Mouse (Mus musculus): ENCODE results near the gene Ccnd3. TPM values are rescaled to one million over a fixed set of nuclear protein-coding genes. Genes with fewer than 3 reads are reported as not detected.

The Ccnd3 gene
- polyA plus RNA-seq, 1 experiment: 181 TPM

GRCm38 (mm10) chr17:47521551-47522258 lies 16.9 kb downstream of the Ccnd3 start:
- Histone ChIP-seq H3K9ac (ENCODE audit: low read depth, poor library complexity, severe bottlenecking) (peak overlapping the region; percentile 83), H3K27ac (ENCODE audit: insufficient read depth, low read length) (peak overlapping the region; percentile 98), H3K9me3 (replicated peaks; ENCODE audit: control insufficient read depth, insufficient read depth, low read length, poor library complexity, severe bottlenecking) (no peaks in the 10 kb centered on the region), H3K36me3 (ENCODE audit: control insufficient read depth, insufficient read depth, low read length, poor library complexity, severe bottlenecking) (no peaks in the 10 kb centered on the region), H3K4me1 (ENCODE audit: control insufficient read depth, insufficient read depth, low read length) (peaks cover 2% of the 10 kb centered on the region), H3K27me3 (ENCODE audit: control insufficient read depth, insufficient read depth, low read length, poor library complexity, severe bottlenecking) (no peaks in the 10 kb centered on the region), H3K4me3 (ENCODE audit: low read depth, low read length) (peak overlapping the region; percentile 49)
- TF ChIP-seq EP300 (IDR thresholded peaks at IDR 0.05; ENCODE audit: insufficient read depth, low read depth, low read length): peak; percentile 92
- no peak for TF ChIP-seq POLR2A (IDR thresholded peaks at IDR 0.05; ENCODE audit: insufficient read depth, low read length)

- peak overlapping the region; percentile 49; the same call in 1 of the 2 replicates for H3K4me3 ChIP-seq (ENCODE audit: low read depth, low read length)
- H3K9ac ChIP-seq (ENCODE audit: low read depth, poor library complexity, severe bottlenecking): peak overlapping the region; percentile 83
- no peaks in the 10 kb centered on the region for H3K36me3 ChIP-seq (ENCODE audit: control insufficient read depth, insufficient read depth, low read length, poor library complexity, severe bottlenecking)
- peak overlapping the region; percentile 98 for H3K27ac ChIP-seq (ENCODE audit: insufficient read depth, low read length)
- no peaks in the 10 kb centered on the region for H3K9me3 ChIP-seq (replicated peaks; ENCODE audit: control insufficient read depth, insufficient read depth, low read length, poor library complexity, severe bottlenecking)
- TF ChIP-seq CTCF (IDR thresholded peaks at IDR 0.05; ENCODE audit: low read depth, low read length) (no peak), EP300 (IDR thresholded peaks at IDR 0.05; ENCODE audit: insufficient read depth, low read depth, low read length) (no peak), POLR2A (IDR thresholded peaks at IDR 0.05; ENCODE audit: insufficient read depth, low read length) (no peak)
- H3K4me1 ChIP-seq (ENCODE audit: control insufficient read depth, insufficient read depth, low read length): peaks cover 2% of the 10 kb centered on the region
- no peaks in the 10 kb centered on the region for H3K27me3 ChIP-seq (ENCODE audit: control insufficient read depth, insufficient read depth, low read length, poor library complexity, severe bottlenecking)
These were observed 17.7 kb downstream of the Ccnd3 start for GRCm38 (mm10) chr17:47522536-47522935.

- Histone ChIP-seq H3K9ac (ENCODE audit: low read depth, poor library complexity, severe bottlenecking) (peak overlapping the region; percentile 83), H3K4me1 (ENCODE audit: control insufficient read depth, insufficient read depth, low read length) (peaks cover 6% of the 10 kb centered on the region), H3K4me3 (ENCODE audit: low read depth, low read length) (peak overlapping the region; percentile 32), H3K27me3 (ENCODE audit: control insufficient read depth, insufficient read depth, low read length, poor library complexity, severe bottlenecking) (no peaks in the 10 kb centered on the region), H3K27ac (ENCODE audit: insufficient read depth, low read length) (peak overlapping the region; percentile 98), H3K36me3 (ENCODE audit: control insufficient read depth, insufficient read depth, low read length, poor library complexity, severe bottlenecking) (no peaks in the 10 kb centered on the region), H3K9me3 (replicated peaks; ENCODE audit: control insufficient read depth, insufficient read depth, low read length, poor library complexity, severe bottlenecking) (no peaks in the 10 kb centered on the region)
- TF ChIP-seq CTCF (IDR thresholded peaks at IDR 0.05; ENCODE audit: low read depth, low read length): no peak
- TF ChIP-seq EP300 (IDR thresholded peaks at IDR 0.05; ENCODE audit: insufficient read depth, low read depth, low read length): no peak
- no peak for TF ChIP-seq POLR2A (IDR thresholded peaks at IDR 0.05; ENCODE audit: insufficient read depth, low read length)
These were observed 18.4 kb downstream of the Ccnd3 start for GRCm38 (mm10) chr17:47523211-47523682.

- no peak for TF ChIP-seq EP300 (IDR thresholded peaks at IDR 0.05; ENCODE audit: insufficient read depth, low read depth, low read length)
- no peak for TF ChIP-seq CTCF (IDR thresholded peaks at IDR 0.05; ENCODE audit: low read depth, low read length)
- TF ChIP-seq POLR2A (IDR thresholded peaks at IDR 0.05; ENCODE audit: insufficient read depth, low read length): no peak
- Histone ChIP-seq H3K27me3 (ENCODE audit: control insufficient read depth, insufficient read depth, low read length, poor library complexity, severe bottlenecking) (no peaks in the 10 kb centered on the region), H3K4me1 (ENCODE audit: control insufficient read depth, insufficient read depth, low read length) (peaks cover 6% of the 10 kb centered on the region), H3K9ac (ENCODE audit: low read depth, poor library complexity, severe bottlenecking) (no peak overlapping the region), H3K4me3 (ENCODE audit: low read depth, low read length) (no peak overlapping the region), H3K27ac (ENCODE audit: insufficient read depth, low read length) (0 out of 2 replicates have a peak overlapping the region, but pooled peaks have one; percentile 98), H3K9me3 (replicated peaks; ENCODE audit: control insufficient read depth, insufficient read depth, low read length, poor library complexity, severe bottlenecking) (no peaks in the 10 kb centered on the region), H3K36me3 (ENCODE audit: control insufficient read depth, insufficient read depth, low read length, poor library complexity, severe bottlenecking) (no peaks in the 10 kb centered on the region)
These were observed 19.2 kb downstream of the Ccnd3 start for GRCm38 (mm10) chr17:47524055-47524454.

- no peak overlapping the region for H3K9ac ChIP-seq (ENCODE audit: low read depth, poor library complexity, severe bottlenecking)
- no peaks in the 10 kb centered on the region for H3K9me3 ChIP-seq (replicated peaks; ENCODE audit: control insufficient read depth, insufficient read depth, low read length, poor library complexity, severe bottlenecking)
- H3K27me3 ChIP-seq (ENCODE audit: control insufficient read depth, insufficient read depth, low read length, poor library complexity, severe bottlenecking): no peaks in the 10 kb centered on the region
- H3K4me1 ChIP-seq (ENCODE audit: control insufficient read depth, insufficient read depth, low read length): peaks cover 6% of the 10 kb centered on the region
- no peaks in the 10 kb centered on the region for H3K36me3 ChIP-seq (ENCODE audit: control insufficient read depth, insufficient read depth, low read length, poor library complexity, severe bottlenecking)
- no peak overlapping the region for H3K4me3 ChIP-seq (ENCODE audit: low read depth, low read length)
- no peak overlapping the region for H3K27ac ChIP-seq (ENCODE audit: insufficient read depth, low read length)
- TF ChIP-seq CTCF (IDR thresholded peaks at IDR 0.05; ENCODE audit: low read depth, low read length) (peak; percentile 4), POLR2A (IDR thresholded peaks at IDR 0.05; ENCODE audit: insufficient read depth, low read length) (no peak)
These were observed 20.1 kb downstream of the Ccnd3 start for GRCm38 (mm10) chr17:47524991-47525390.

GRCm38 (mm10) chr17:47526856-47527520 lies 22.1 kb downstream of the Ccnd3 start:
- Histone ChIP-seq H3K9me3 (replicated peaks; ENCODE audit: control insufficient read depth, insufficient read depth, low read length, poor library complexity, severe bottlenecking) (no peaks in the 10 kb centered on the region), H3K9ac (ENCODE audit: low read depth, poor library complexity, severe bottlenecking) (peak overlapping the region; percentile 29), H3K27ac (ENCODE audit: insufficient read depth, low read length) (no peak overlapping the region; the same call in 1 of the 2 replicates), H3K4me1 (ENCODE audit: control insufficient read depth, insufficient read depth, low read length) (peaks cover 5% of the 10 kb centered on the region), H3K27me3 (ENCODE audit: control insufficient read depth, insufficient read depth, low read length, poor library complexity, severe bottlenecking) (no peaks in the 10 kb centered on the region), H3K4me3 (ENCODE audit: low read depth, low read length) (no peak overlapping the region), H3K36me3 (ENCODE audit: control insufficient read depth, insufficient read depth, low read length, poor library complexity, severe bottlenecking) (no peaks in the 10 kb centered on the region)
- TF ChIP-seq CTCF (IDR thresholded peaks at IDR 0.05; ENCODE audit: low read depth, low read length) (no peak), POLR2A (IDR thresholded peaks at IDR 0.05; ENCODE audit: insufficient read depth, low read length) (no peak)
